Mouse (Mus musculus): Measurements from ENCODE around the gene Tle3.

DNA sequence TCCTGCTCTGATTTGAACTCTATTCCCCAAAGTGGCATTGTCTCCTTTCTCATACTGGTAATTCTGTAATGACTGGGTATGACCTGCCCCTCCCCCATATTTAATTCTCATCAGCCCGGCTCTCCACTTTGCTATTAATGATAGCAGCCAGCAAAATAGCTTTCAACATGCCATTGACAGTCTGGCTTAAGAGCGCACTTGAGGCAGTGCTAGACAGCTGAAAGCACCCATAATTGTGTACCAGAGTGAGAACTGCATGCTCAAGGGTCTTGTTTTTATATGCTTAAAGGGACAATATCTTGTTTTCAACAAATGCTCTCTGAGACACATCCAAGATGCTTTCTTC lies 8.9 kb downstream of the Tle3 start:
- TF ChIP-seq CTCF (IDR thresholded peaks at IDR 0.05; ENCODE audit: low read depth, low read length), result no peak
- TF ChIP-seq POLR2A (IDR thresholded peaks at IDR 0.05; ENCODE audit: extremely low read depth, insufficient read depth, low read length), result no peak

Measured in liver, adult 2 months (tissue).